In genomic region chr6:134677504-134677903, GRCm38 (mm10) we compare ENCODE assay signal across 13 mouse cellular contexts.
"Had no signal": no experiment of that assay in that cellular context is flagged by ENCODE, and none has a peak within 500 bp of the region (broad histone marks: within the 10 kb centered on the region; RNA-seq: fewer than 3 reads in every experiment).

No protein-coding gene starts in this region.

- H3K9ac ChIP-seq: kidney, embryonic 15.5 days; liver, embryonic 13.5 days had no signal

- H3K4me2 ChIP-seq: kidney, embryonic 15.5 days; liver, embryonic 13.5 days; midbrain, embryonic 11.5 days had no signal

- H3K27ac ChIP-seq: kidney, embryonic 15.5 days; liver, embryonic 13.5 days had no signal

- H3K36me3 ChIP-seq: kidney, embryonic 15.5 days; liver, embryonic 13.5 days had no signal

- H3K4me1 ChIP-seq: kidney, embryonic 15.5 days had no signal

- H3K4me3 ChIP-seq: kidney, embryonic 15.5 days; liver, embryonic 13.5 days had no signal

- DNase-seq: kidney, adult 11 months; kidney, adult 8-10 months; kidney, postnatal 10 days; kidney, postnatal 36 days; liver, embryonic 13.5 days; lung, adult 2 months; lung, postnatal 14 days; lung, postnatal 4 days; midbrain, embryonic 14.5 days; thymus, adult 18-20 months; thymus, postnatal 36 days had no signal

- H3K9me3 ChIP-seq: kidney, embryonic 15.5 days; liver, embryonic 13.5 days had no signal

- H3K27me3 ChIP-seq: kidney, embryonic 15.5 days; liver, embryonic 13.5 days had no signal
